Mouse (Mus musculus): ENCODE measurements around the gene Ceacam16.

DNA sequence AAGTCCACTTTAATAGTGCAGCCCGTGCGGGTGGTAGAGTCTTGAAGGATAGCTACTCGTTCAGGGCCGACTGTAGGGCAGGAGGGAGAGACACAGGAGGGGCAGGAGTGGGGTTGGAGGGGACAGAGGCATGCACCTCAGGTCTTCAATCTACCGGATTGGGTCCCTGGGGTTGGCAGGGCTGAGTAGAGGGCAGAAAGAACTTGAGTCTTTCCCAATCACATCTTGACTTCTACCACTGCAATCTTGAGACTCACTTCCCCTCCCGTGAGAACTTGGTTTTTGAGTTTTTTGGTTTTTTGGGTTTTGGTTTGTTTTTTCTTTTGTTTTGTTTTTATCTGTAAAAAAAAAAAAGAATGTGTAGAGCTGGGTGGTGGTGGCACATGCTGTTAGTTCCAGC lies 4.8 kb downstream of the Ceacam16 start:
- TF ChIP-seq USF1 (IDR thresholded peaks at IDR 0.05; ENCODE audit: low read depth) (no peak), MYOD1 (IDR thresholded peaks at IDR 0.05; ENCODE audit: control insufficient read depth, insufficient read length, low read depth) (no peak), CTCF (IDR thresholded peaks at IDR 0.05; ENCODE audit: control insufficient read depth, insufficient read depth, insufficient read length) (no peak), FOSL1 (IDR thresholded peaks at IDR 0.05; ENCODE audit: insufficient read depth, low read length, poor library complexity, severe bottlenecking) (no peak), MYOG (IDR thresholded peaks at IDR 0.05; ENCODE audit: control insufficient read depth, extremely low read depth, insufficient read length) (no peak), MAX (IDR thresholded peaks at IDR 0.05) (no peak), CEBPB (IDR thresholded peaks at IDR 0.05; ENCODE audit: low read depth) (no peak)
